Mouse (Mus musculus) stomach, postnatal 0 days (tissue): ENCODE data around the gene Psd.

ENCODE experiments used
- CTCF ChIP-seq: IDR thresholded peaks from 2 replicates; pipeline ENCODE4 v1.5.1; 2016; ENCODE audit warnings: antibody characterized with exemption, low read depth, mild to moderate bottlenecking, moderate library complexity
- EP300 ChIP-seq: optimal IDR thresholded peaks from 2 replicates; pipeline ENCODE3; 2016; ENCODE audit warnings: antibody characterized with exemption

GRCm38 (mm10) chr19:46326019-46326755, 769 bp downstream of the Psd start:
- no peak for TF ChIP-seq EP300
- no peak for TF ChIP-seq CTCF
